Mouse (Mus musculus): ENCODE measurements around the gene Plbd1. TPM values are rescaled to one million over a fixed set of nuclear protein-coding genes. Genes with fewer than 3 reads are reported as not detected.
A peak's percentile ranks its signal among the peaks of the same experiment; 100 is the strongest.

Gene Plbd1
- total RNA-seq, 1 experiment from 2014 or later = 27.3 TPM

DNA sequence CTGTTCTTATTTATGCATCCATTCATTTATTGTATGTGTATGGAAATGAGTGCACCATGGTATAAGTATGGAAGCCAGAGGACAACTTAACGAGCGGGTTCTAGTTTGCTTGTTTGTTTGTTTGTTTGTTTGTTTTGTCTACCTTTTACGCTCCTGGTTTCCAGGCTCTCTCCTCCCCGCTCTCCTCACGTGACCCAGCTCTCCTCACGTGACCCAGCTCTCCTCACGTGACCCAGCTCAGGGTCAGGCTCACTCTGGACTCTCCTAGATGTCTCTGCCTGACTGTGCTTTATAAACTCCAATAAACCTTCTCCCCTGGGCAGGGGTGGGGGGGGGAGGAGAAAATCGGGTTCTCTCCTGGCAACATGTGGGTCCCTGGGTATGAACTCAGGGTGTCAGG is 11.1 kb downstream of the Plbd1 start:
- DNase-seq = no peak

DNA sequence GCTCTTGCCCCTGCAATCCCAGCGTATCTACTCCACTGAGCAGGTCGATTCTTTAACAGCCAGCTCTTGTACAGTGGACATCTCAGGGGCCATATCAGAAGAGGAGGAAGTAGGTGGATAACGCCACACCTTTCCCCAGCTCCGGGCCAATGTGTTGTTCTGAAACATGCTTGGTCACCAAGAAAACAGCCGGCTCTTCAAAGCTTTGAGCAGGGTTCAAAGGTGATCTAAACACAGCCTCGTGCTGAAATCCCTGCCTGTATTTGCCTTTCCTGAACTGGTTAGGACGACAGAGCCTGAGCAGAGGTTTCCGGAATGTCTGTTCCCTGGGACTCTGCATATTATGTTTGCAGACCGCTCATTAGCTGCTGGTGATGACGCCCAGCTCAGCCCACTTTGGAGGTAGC is 14.3 kb downstream of the Plbd1 start:
- DNase-seq = no peak

GRCm38 (mm10) chr6:136646207-136646606 is 15.5 kb downstream of the Plbd1 start:
- DNase-seq = no peak

DNA sequence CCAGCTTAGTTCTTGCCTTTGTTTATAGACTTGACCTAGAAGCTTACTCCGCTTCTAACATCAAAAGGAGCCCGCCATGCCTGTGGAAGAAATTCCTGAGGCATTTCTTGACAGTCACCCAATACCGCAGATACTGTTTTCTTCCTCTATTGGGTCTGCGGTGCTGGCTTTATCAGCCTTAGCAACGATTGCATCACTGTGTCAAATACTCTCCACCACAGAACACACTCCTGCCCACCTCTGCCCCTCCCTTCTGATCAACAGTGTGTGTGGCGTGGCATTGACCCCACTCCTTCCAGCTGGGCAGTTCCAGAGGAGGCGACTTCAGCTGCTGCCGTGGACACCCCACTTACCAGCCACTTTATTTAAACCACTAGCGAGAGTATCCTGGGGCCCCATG is 16.0 kb downstream of the Plbd1 start:
- DNase-seq = no peak

GRCm38 (mm10) chr6:136644171-136644570 is 17.6 kb downstream of the Plbd1 start:
- no peak for DNase-seq

DNA sequence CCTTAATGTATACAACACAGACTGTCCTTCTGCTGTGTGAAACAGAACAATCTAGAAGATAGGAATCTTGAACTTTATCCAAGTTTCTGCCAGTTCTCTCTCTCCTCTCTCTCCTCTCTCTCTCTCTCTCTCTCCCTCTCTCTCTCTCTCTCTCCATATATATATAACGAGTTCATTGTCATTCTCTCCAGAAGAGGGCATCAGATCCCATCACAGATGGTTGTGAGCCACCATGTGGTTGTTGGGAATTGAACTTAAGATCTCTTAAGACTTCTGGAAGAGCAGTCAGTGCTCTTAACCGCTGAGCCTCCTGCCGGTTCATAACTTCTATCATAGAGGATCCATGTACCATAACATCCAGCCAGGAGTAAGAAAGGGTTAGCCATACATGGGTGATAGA is 26.7 kb downstream of the Plbd1 start:
- DNase-seq = no peak

- DNase-seq = no peak
Measured at GRCm38 (mm10) chr6:136633719-136634118, 28.0 kb downstream of the Plbd1 start.

DNA sequence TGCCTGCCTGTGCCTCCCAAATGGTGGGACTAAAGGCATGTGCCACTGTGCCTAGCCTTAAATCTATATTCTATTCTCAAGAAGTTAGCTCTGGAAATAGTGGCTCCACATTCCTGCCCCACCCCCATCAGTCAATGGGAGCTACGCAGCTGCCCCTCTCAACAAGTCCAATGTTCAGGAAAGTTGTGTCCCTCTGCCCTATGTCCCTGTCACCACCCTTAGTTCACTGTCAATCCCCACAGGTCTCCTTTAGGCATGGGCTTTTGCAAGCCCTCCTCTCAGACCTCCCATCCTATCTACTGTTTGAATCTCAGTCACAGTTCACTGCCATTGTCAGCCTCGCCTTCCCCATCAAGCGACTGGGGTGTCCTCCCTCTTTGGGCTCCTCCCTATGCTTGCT is 28.6 kb downstream of the Plbd1 start:
- DNase-seq = no peak

DNA sequence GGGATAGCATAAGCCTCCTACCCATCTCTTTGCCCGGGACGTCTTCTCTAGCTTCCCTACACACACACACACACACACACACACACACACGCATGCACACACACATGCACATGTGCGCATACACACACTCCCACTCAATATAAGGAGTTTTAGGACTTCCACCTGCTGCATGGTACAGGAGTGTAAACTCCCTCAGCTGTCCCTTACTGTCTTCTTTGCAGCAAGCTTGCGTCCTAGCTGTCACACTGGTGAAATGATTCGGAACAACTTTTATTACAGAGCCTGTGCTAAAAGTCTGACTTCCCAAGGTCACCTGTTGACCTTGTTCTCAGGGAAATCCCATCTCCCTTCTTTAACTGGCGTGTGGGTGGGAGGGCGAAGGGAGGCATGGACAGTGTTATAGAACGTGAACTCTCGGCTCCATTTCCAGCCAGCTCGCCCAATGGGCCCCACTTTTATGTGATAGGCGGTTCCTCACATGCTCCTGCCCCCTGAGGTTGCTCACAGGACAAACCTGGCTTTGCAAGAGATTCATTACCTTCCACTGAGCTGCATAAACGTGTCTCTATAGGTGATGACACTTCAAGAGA is 29.7 kb downstream of the Plbd1 start:
- DNase-seq = no peak

DNA sequence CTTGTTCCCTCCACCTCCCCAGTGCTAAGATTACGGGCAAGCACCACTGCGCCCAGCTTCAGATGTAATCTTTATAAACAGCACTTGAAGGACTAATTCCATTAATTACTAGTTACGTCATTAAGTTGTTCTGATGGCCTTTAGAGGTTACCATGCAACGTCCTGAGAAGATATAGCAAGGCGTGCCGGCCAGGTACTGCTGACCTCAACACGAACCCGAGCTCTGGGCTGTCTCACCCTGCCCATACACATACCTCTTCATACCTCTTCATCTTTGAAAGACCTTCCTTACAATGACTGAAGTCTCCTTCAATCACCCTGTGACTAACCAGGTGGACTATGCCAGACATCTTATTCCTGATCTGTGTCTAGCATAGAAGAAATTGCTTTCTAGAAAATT is 30.2 kb downstream of the Plbd1 start:
- DNase-seq = no peak

GRCm38 (mm10) chr6:136629639-136630038 is 32.1 kb downstream of the Plbd1 start:
- no peak for DNase-seq

- DNase-seq = no peak
Measured at GRCm38 (mm10) chr6:136625421-136625820, 36.3 kb downstream of the Plbd1 start.

- peak; percentile 71 for DNase-seq
Measured at GRCm38 (mm10) chr6:136620361-136621139, 41.2 kb downstream of the Plbd1 start.

DNA sequence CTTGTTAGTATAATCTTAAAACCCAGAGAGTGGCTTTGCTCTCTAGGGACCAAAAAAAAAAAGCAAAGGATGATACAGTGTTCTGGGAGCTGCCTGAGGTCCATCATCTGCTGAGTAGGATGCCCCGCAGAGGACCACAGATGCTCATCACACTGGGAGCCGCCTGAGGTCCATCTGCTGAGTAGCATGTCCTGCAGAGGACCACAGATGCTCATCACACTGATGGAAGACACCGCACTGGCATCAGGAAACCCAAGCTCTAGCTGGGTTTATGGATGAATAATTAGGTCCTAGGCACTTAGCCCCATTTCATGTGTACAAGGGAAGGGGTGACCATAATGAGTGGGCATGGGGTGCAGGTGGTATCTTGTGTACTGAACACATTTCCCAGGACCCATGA is 47.6 kb downstream of the Plbd1 start:
- no peak for DNase-seq

GRCm38 (mm10) chr6:136612312-136612711 is 49.4 kb downstream of the Plbd1 start:
- DNase-seq = no peak

DNA sequence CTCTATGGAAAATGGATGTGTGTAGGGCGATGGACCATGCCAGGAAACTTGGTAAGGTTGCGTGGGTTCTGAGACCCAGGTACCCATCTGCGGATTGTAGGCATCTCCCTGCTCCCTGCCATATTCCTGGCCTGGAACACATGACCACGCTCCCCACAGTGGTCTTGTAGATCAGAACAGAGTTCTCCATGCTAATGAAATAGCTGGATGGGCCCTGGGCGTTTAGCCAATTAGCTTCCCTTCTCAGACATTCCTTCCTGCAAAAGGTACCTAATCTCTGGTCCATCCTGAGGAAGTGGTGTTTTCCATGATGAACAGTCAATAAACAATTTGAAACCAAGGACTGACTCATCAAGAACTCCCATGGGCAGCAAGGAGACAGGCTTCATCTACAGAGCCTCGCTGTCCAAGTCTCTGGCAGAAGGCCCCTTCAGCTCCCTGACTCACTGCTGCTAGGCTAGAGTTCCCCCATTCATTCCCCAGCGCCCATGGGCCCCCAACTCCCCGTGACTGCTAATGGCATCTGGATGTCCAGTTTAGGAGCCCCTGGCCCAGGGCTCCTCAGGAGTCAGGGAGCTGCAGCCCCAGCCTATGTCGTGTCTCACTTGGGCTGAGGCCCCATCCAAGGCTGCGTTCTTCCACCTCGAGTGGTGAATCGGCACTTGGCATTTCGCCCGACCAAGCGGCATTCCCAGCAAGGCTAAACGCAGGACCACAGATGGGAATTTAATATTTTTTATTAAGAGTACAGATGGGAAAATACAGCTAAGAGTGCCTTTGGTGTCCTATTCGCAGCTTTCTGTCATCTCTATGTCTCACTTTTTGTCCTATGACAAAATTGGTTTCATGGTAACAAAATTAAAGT is 50.1 kb downstream of the Plbd1 start:
- peak; percentile 76 for DNase-seq

DNA sequence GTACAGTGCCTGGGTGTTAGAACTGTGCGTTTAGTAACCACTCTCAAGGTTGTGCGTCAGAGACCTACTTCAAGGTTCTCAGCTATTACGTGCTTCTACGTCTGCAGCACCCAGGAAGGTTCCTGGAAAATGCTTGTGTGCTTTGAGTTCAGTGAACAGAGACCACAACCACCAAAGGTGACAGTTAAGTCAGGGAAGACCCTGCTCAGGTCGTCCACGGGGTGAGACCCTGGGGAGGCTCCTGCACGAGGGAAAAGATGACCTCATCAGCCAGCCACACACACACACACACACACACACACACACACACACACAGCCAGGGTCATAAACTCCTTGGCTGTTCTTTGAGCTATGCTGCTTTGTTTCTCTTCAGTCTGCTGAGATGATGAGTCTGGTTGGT is 59.1 kb downstream of the Plbd1 start:
- DNase-seq = no peak

DNA sequence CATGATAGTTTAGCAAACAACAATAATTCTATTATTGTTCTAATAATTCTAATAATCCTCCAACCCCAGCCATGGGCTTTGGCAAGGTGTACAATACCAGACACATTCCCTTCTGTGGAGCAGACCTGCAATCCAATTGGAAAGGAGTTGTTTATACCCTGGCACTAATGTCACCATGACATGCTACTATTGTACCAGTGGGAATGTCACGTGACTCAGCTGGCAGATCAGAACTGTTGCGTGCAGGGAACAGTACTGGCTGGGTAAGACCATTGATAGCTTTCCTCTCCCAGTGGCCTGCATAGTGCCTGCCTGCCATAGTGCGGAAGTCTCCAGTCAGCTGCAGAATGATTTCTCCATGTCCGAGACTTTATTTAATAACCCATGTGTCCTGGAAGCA is 67.2 kb downstream of the Plbd1 start:
- no peak for DNase-seq

GRCm38 (mm10) chr6:136590739-136591138 is 71.0 kb downstream of the Plbd1 start:
- no peak for DNase-seq

DNA sequence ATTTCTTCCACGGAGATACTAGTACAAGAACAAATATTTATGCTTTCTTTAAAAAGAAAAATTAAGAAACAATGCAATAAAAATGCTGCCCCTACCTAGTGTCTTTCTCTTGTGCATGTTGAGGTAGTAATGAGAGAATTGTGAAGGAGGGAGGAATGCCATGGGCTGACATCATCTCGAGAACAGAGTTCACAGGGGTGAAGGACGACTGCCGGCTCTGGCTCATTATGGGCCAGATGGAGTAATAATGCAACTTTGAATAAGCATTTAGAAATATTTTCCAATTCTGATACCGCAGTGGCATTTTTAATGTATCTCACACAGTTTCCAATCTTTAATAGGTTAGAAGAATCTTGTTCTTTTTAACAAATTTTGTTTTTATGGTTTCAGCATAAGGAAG is 95.7 kb downstream of the Plbd1 start:
- peak; percentile 27 for DNase-seq
